Mouse (Mus musculus): ENCODE measurements at regions not wholly inside any gene's neighbourhood (a gene's known extent, or its start where the extent isn't known, plus 50 kb on each side); places are given as distances from the start of the nearest gene placed in this dataset.

GRCm38 (mm10) chr12:39724172-39724571, 313.7 kb downstream of the Arl4a start:
- no peak overlapping the region for H3K9ac ChIP-seq (ENCODE audit: low read length)
- H3K4me1 ChIP-seq (ENCODE audit: control insufficient read depth in 2 of 2, insufficient read depth in 2 of 2, low read length in 2 of 2), result no peaks in the 10 kb centered on the region
- no peak overlapping the region for H3K4me3 ChIP-seq (ENCODE audit: control insufficient read depth in 1 of 2, insufficient read depth in 1 of 2, low read depth in 1 of 2, low read length in 2 of 2)
- H3K9me3 ChIP-seq (ENCODE audit: control insufficient read depth, low read length), result no peaks in the 10 kb centered on the region
- 77% methylated on average over 2 of the region's 2 CpGs for WGBS
- no peak for ATAC-seq (ENCODE audit: insufficient number of reproducible peaks, insufficient read depth, low FRiP score, low read depth)
- H3K27me3 ChIP-seq (ENCODE audit: control insufficient read depth, insufficient read depth, low read length), result no peaks in the 10 kb centered on the region
- H3K4me2 ChIP-seq (ENCODE audit: low read length), result no peak overlapping the region
- H3K36me3 ChIP-seq (ENCODE audit: control insufficient read depth, insufficient read depth, low read length), result no peaks in the 10 kb centered on the region
- H3K27ac ChIP-seq (replicated peaks in 1 of 2; ENCODE audit: control insufficient read depth in 1 of 2, insufficient read depth in 1 of 2, low read depth in 2 of 2, low read length in 2 of 2), result no peak overlapping the region

- no peak overlapping the region for H3K27ac ChIP-seq (replicated peaks in 1 of 2; ENCODE audit: control insufficient read depth in 1 of 2, insufficient read depth in 1 of 2, low read depth in 2 of 2, low read length in 2 of 2)
- H3K4me2 ChIP-seq (ENCODE audit: low read length), result no peak overlapping the region
- H3K36me3 ChIP-seq (ENCODE audit: control insufficient read depth, insufficient read depth, low read length), result no peaks in the 10 kb centered on the region
- no peak overlapping the region for H3K4me3 ChIP-seq (ENCODE audit: control insufficient read depth in 1 of 2, insufficient read depth in 1 of 2, low read depth in 1 of 2, low read length in 2 of 2)
- H3K4me1 ChIP-seq (ENCODE audit: control insufficient read depth in 2 of 2, insufficient read depth in 2 of 2, low read length in 2 of 2), result no peaks in the 10 kb centered on the region; a peak in 1 of 4 replicates
- WGBS, result 25% methylated on average over 4 of the region's 4 CpGs
- no peaks in the 10 kb centered on the region for H3K9me3 ChIP-seq (ENCODE audit: control insufficient read depth, low read length)
- H3K27me3 ChIP-seq (ENCODE audit: control insufficient read depth, insufficient read depth, low read length), result no peaks in the 10 kb centered on the region
- no peak for ATAC-seq (ENCODE audit: insufficient number of reproducible peaks, insufficient read depth, low FRiP score, low read depth)
- no peak overlapping the region for H3K9ac ChIP-seq (ENCODE audit: low read length)
Measured at GRCm38 (mm10) chr12:39715120-39715519, 322.7 kb downstream of the Arl4a start.

- 44% methylated on average over 2 of the region's 2 CpGs for WGBS
- Histone ChIP-seq H3K4me2 (ENCODE audit: low read length) (no peak overlapping the region), H3K4me1 (ENCODE audit: control insufficient read depth in 2 of 2, insufficient read depth in 2 of 2, low read length in 2 of 2) (no peaks in the 10 kb centered on the region; a peak in 1 of 4 replicates), H3K9ac (ENCODE audit: low read length) (no peak overlapping the region), H3K27me3 (ENCODE audit: control insufficient read depth, insufficient read depth, low read length) (no peaks in the 10 kb centered on the region), H3K36me3 (ENCODE audit: control insufficient read depth, insufficient read depth, low read length) (no peaks in the 10 kb centered on the region), H3K4me3 (ENCODE audit: control insufficient read depth in 1 of 2, insufficient read depth in 1 of 2, low read depth in 1 of 2, low read length in 2 of 2) (no peak overlapping the region), H3K9me3 (ENCODE audit: control insufficient read depth, low read length) (no peaks in the 10 kb centered on the region), H3K27ac (replicated peaks in 1 of 2; ENCODE audit: control insufficient read depth in 1 of 2, insufficient read depth in 1 of 2, low read depth in 2 of 2, low read length in 2 of 2) (no peak overlapping the region)
- no peak for ATAC-seq (ENCODE audit: insufficient number of reproducible peaks, insufficient read depth, low FRiP score, low read depth)
Measured at GRCm38 (mm10) chr12:39714169-39714794, 323.5 kb downstream of the Arl4a start.

- 85% methylated on average over 1 of the region's 1 CpGs for WGBS
- H3K36me3 ChIP-seq (ENCODE audit: control insufficient read depth, insufficient read depth, low read length), result no peaks in the 10 kb centered on the region
- H3K27ac ChIP-seq (replicated peaks in 1 of 2; ENCODE audit: control insufficient read depth in 1 of 2, insufficient read depth in 1 of 2, low read depth in 2 of 2, low read length in 2 of 2), result no peak overlapping the region
- no peaks in the 10 kb centered on the region for H3K27me3 ChIP-seq (ENCODE audit: control insufficient read depth, insufficient read depth, low read length)
- no peaks in the 10 kb centered on the region; a peak in 1 of 4 replicates for H3K4me1 ChIP-seq (ENCODE audit: control insufficient read depth in 2 of 2, insufficient read depth in 2 of 2, low read length in 2 of 2)
- H3K4me3 ChIP-seq (ENCODE audit: control insufficient read depth in 1 of 2, insufficient read depth in 1 of 2, low read depth in 1 of 2, low read length in 2 of 2), result no peak overlapping the region
- no peaks in the 10 kb centered on the region for H3K9me3 ChIP-seq (ENCODE audit: control insufficient read depth, low read length)
- ATAC-seq (ENCODE audit: insufficient number of reproducible peaks, insufficient read depth, low FRiP score, low read depth), result no peak
- no peak overlapping the region for H3K4me2 ChIP-seq (ENCODE audit: low read length)
- no peak overlapping the region for H3K9ac ChIP-seq (ENCODE audit: low read length)
Measured at GRCm38 (mm10) chr12:39711807-39712206, 326.0 kb downstream of the Arl4a start.

- H3K9ac ChIP-seq (ENCODE audit: low read length), result no peak overlapping the region
- 78% methylated on average over 5 of the region's 5 CpGs for WGBS
Measured at GRCm38 (mm10) chr12:39709850-39710249, 328.0 kb downstream of the Arl4a start.

GRCm38 (mm10) chr12:39697182-39697581, 340.6 kb downstream of the Arl4a start:
- Histone ChIP-seq H3K27ac (replicated peaks in 1 of 2; ENCODE audit: control insufficient read depth in 1 of 2, insufficient read depth in 1 of 2, low read depth in 2 of 2, low read length in 2 of 2) (no peak overlapping the region), H3K4me2 (ENCODE audit: low read length) (no peak overlapping the region), H3K4me3 (ENCODE audit: control insufficient read depth in 1 of 2, insufficient read depth in 1 of 2, low read depth in 1 of 2, low read length in 2 of 2) (no peak overlapping the region), H3K27me3 (ENCODE audit: control insufficient read depth, insufficient read depth, low read length) (no peaks in the 10 kb centered on the region), H3K9ac (ENCODE audit: low read length) (no peak overlapping the region), H3K9me3 (ENCODE audit: control insufficient read depth, low read length) (no peaks in the 10 kb centered on the region), H3K4me1 (ENCODE audit: control insufficient read depth in 2 of 2, insufficient read depth in 2 of 2, low read length in 2 of 2) (no peaks in the 10 kb centered on the region), H3K36me3 (ENCODE audit: control insufficient read depth, insufficient read depth, low read length) (no peaks in the 10 kb centered on the region)
- no peak for ATAC-seq (ENCODE audit: insufficient number of reproducible peaks, insufficient read depth, low FRiP score, low read depth)
- 79% methylated on average over 3 of the region's 3 CpGs for WGBS

More at GRCm38 (mm10) chr12:39709850-39710249, 328.0 kb downstream of the Arl4a start:
- Histone ChIP-seq H3K4me2 (ENCODE audit: low read length) (no peak overlapping the region), H3K27ac (replicated peaks in 1 of 2; ENCODE audit: control insufficient read depth in 1 of 2, insufficient read depth in 1 of 2, low read depth in 2 of 2, low read length in 2 of 2) (no peak overlapping the region), H3K27me3 (ENCODE audit: control insufficient read depth, insufficient read depth, low read length) (no peaks in the 10 kb centered on the region), H3K4me3 (ENCODE audit: control insufficient read depth in 1 of 2, insufficient read depth in 1 of 2, low read depth in 1 of 2, low read length in 2 of 2) (no peak overlapping the region), H3K9me3 (ENCODE audit: control insufficient read depth, low read length) (no peaks in the 10 kb centered on the region), H3K36me3 (ENCODE audit: control insufficient read depth, insufficient read depth, low read length) (no peaks in the 10 kb centered on the region), H3K4me1 (ENCODE audit: control insufficient read depth in 2 of 2, insufficient read depth in 2 of 2, low read length in 2 of 2) (no peaks in the 10 kb centered on the region)
- no peak for ATAC-seq (ENCODE audit: insufficient number of reproducible peaks, insufficient read depth, low FRiP score, low read depth)

GRCm38 (mm10) chr12:39695322-39695721, 342.5 kb downstream of the Arl4a start:
- Histone ChIP-seq H3K4me3 (ENCODE audit: control insufficient read depth in 1 of 2, insufficient read depth in 1 of 2, low read depth in 1 of 2, low read length in 2 of 2) (no peak overlapping the region), H3K27me3 (ENCODE audit: control insufficient read depth, insufficient read depth, low read length) (no peaks in the 10 kb centered on the region), H3K9ac (ENCODE audit: low read length) (no peak overlapping the region), H3K4me2 (ENCODE audit: low read length) (no peak overlapping the region), H3K27ac (replicated peaks in 1 of 2; ENCODE audit: control insufficient read depth in 1 of 2, insufficient read depth in 1 of 2, low read depth in 2 of 2, low read length in 2 of 2) (no peak overlapping the region), H3K36me3 (ENCODE audit: control insufficient read depth, insufficient read depth, low read length) (no peaks in the 10 kb centered on the region), H3K9me3 (ENCODE audit: control insufficient read depth, low read length) (no peaks in the 10 kb centered on the region), H3K4me1 (ENCODE audit: control insufficient read depth in 2 of 2, insufficient read depth in 2 of 2, low read length in 2 of 2) (no peaks in the 10 kb centered on the region)
- WGBS, result 20% methylated on average over 1 of the region's 1 CpGs
- no peak for ATAC-seq (ENCODE audit: insufficient number of reproducible peaks, insufficient read depth, low FRiP score, low read depth)

- Histone ChIP-seq H3K27me3 (ENCODE audit: control insufficient read depth, insufficient read depth, low read length) (no peaks in the 10 kb centered on the region), H3K27ac (replicated peaks in 1 of 2; ENCODE audit: control insufficient read depth in 1 of 2, insufficient read depth in 1 of 2, low read depth in 2 of 2, low read length in 2 of 2) (no peak overlapping the region), H3K9me3 (ENCODE audit: control insufficient read depth, low read length) (no peaks in the 10 kb centered on the region), H3K4me3 (ENCODE audit: control insufficient read depth in 1 of 2, insufficient read depth in 1 of 2, low read depth in 1 of 2, low read length in 2 of 2) (no peak overlapping the region), H3K4me2 (ENCODE audit: low read length) (no peak overlapping the region), H3K36me3 (ENCODE audit: control insufficient read depth, insufficient read depth, low read length) (no peaks in the 10 kb centered on the region), H3K9ac (ENCODE audit: low read length) (no peak overlapping the region), H3K4me1 (ENCODE audit: control insufficient read depth in 2 of 2, insufficient read depth in 2 of 2, low read length in 2 of 2) (no peaks in the 10 kb centered on the region)
- 80% methylated on average over 2 of the region's 2 CpGs for WGBS
- ATAC-seq (ENCODE audit: insufficient number of reproducible peaks, insufficient read depth, low FRiP score, low read depth), result no peak
Measured at GRCm38 (mm10) chr12:39692043-39692442, 345.8 kb downstream of the Arl4a start.

Data from heart, embryonic 14.5 days (tissue).